ENCODE assay signal across 8 mouse cellular contexts in the genomic region with DNA sequence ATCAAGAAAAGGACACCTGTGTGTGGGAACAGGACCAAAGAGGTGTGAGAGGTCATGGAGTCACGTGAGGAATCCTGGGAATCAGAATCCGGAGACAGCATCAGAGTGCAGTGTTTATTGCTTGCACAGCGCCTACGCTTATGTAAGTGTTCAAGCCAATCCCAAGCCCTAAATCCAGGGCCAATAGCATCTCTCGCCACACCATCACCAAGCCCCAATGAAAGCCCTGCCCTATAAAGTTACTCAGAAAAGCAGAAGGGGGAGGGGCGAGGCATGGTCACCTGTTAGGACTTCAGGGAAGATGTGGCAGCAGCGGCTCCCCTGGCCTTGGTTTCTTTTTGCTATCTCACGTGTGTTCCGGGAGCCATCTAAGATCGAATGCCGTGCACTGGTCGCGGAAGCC. TPM values are rescaled to one million over a fixed set of nuclear protein-coding genes. Genes with fewer than 3 reads are reported as not detected.
A peak's percentile ranks its signal among the peaks of the same experiment; 100 is the strongest.
DNase-seq lines count a peak whose midpoint lies in the region; ATAC-seq and TF ChIP-seq lines count a peak whose summit lies in the region.

No protein-coding gene starts in this region.

- H3K4me2 ChIP-seq in embryonic facial prominence, embryonic 11.5 days (ENCODE audit: low read depth, low read length): peak overlapping the region; percentile 39
- peak overlapping the region; percentile 62 for H3K4me2 ChIP-seq in heart, postnatal 0 days (ENCODE audit: low read depth, low read length)

- peaks cover 62% of the 10 kb centered on the region for H3K4me1 ChIP-seq in E14TG2a.4 (replicated peaks; ENCODE audit: low read depth, low read length)
- H3K4me1 ChIP-seq in embryonic facial prominence, embryonic 11.5 days (ENCODE audit: control insufficient read depth, insufficient read depth, low read length): no peaks in the 10 kb centered on the region
- no peaks in the 10 kb centered on the region for H3K4me1 ChIP-seq in heart, postnatal 0 days (ENCODE audit: control insufficient read depth, insufficient read depth)

- no peak for TF ChIP-seq CTCF in E14TG2a.4 (conservative IDR thresholded peaks at IDR 0.05; ENCODE audit: low read length)
- TF ChIP-seq CTCF in heart, postnatal 0 days (IDR thresholded peaks at IDR 0.05; ENCODE audit: low read depth): no peak

- H3K4me3 ChIP-seq in E14TG2a.4 (replicated peaks; ENCODE audit: low read length): peak overlapping the region; percentile 5; the same call in 1 of the 2 replicates
- 0 out of 2 replicates have a peak overlapping the region, but pooled peaks have one; percentile 15 for H3K4me3 ChIP-seq in embryonic facial prominence, embryonic 11.5 days (ENCODE audit: low read depth, low read length)
- peak overlapping the region; percentile 37 for H3K4me3 ChIP-seq in heart, postnatal 0 days (ENCODE audit: low read depth, low read length)

- WGBS in embryonic facial prominence, embryonic 11.5 days: 15% methylated on average over 13 of the region's 13 CpGs
- 18% methylated on average over 13 of the region's 13 CpGs for WGBS in heart, postnatal 0 days

- H3K36me3 ChIP-seq in E14TG2a.4 (ENCODE audit: insufficient read depth, low read length): 0 out of 2 replicates have a peak, but pooled peaks cover under 1% of the 10 kb centered on the region
- H3K36me3 ChIP-seq in embryonic facial prominence, embryonic 11.5 days (replicated peaks; ENCODE audit: control insufficient read depth, insufficient read depth, low read depth, low read length): no peaks in the 10 kb centered on the region
- no peaks in the 10 kb centered on the region for H3K36me3 ChIP-seq in heart, postnatal 0 days (replicated peaks; ENCODE audit: control insufficient read depth, insufficient read depth, low read length)

- no peak for ATAC-seq in embryonic facial prominence, embryonic 11.5 days (replicated peaks; ENCODE audit: insufficient number of reproducible peaks, low FRiP score, low TSS enrichment, low read depth)
- no peak for ATAC-seq in heart, postnatal 0 days (ENCODE audit: insufficient read depth, low read depth)
- peak; percentile 93 for ATAC-seq in megakaryocyte progenitor cell, adult 5-6 weeks (replicated peaks; ENCODE audit: poor library complexity)

- no peak overlapping the region for H3K27ac ChIP-seq in embryonic facial prominence, embryonic 11.5 days (replicated peaks; ENCODE audit: low read depth, low read length)
- no peak overlapping the region for H3K27ac ChIP-seq in heart, postnatal 0 days (ENCODE audit: low read depth)

- TF ChIP-seq EP300 in heart, postnatal 0 days (IDR thresholded peaks at IDR 0.05; ENCODE audit: low read depth): no peak

- H3K9ac ChIP-seq in embryonic facial prominence, embryonic 11.5 days (replicated peaks; ENCODE audit: low read length): peak overlapping the region; percentile 25; the same call in 1 of the 2 replicates
- H3K9ac ChIP-seq in heart, postnatal 0 days (replicated peaks; ENCODE audit: low read depth, low read length): no peak overlapping the region

- DNase-seq in adrenal gland, adult 8-10 months: peak; percentile 42
- DNase-seq in embryonic facial prominence, embryonic 11.5 days (ENCODE audit: low spot score): peak; percentile 50
- peak; percentile 21 for DNase-seq in heart, postnatal 0 days (ENCODE audit: low spot score)
- DNase-seq in kidney, postnatal 4 days: peak; percentile 49 to 61
- DNase-seq in spleen, postnatal 36 days (ENCODE audit: low spot score in 2 of 2): peak; percentile 76 to 84
- no peak for DNase-seq in ovary, postnatal 36 days (ENCODE audit: low spot score)

- no peaks in the 10 kb centered on the region for H3K27me3 ChIP-seq in E14TG2a.4 (ENCODE audit: insufficient read depth, low read length)
- no peaks in the 10 kb centered on the region for H3K27me3 ChIP-seq in embryonic facial prominence, embryonic 11.5 days (ENCODE audit: control insufficient read depth, insufficient read depth, low read length)
- no peaks in the 10 kb centered on the region for H3K27me3 ChIP-seq in heart, postnatal 0 days (ENCODE audit: control insufficient read depth, insufficient read depth, low read length)

- H3K9me3 ChIP-seq in E14TG2a.4 (ENCODE audit: low read length): no peaks in the 10 kb centered on the region
- H3K9me3 ChIP-seq in embryonic facial prominence, embryonic 11.5 days (replicated peaks; ENCODE audit: control insufficient read depth, low read length): no peaks in the 10 kb centered on the region
- no peaks in the 10 kb centered on the region for H3K9me3 ChIP-seq in heart, postnatal 0 days (replicated peaks; ENCODE audit: control insufficient read depth, low read length)

RNA-seq across cellular contexts. Expression of a gene that starts 14.9 kb away (rescaled TPM):
- total RNA-seq in adrenal gland, adult 8-10 months (2022): 100 to 1,000 TPM; 150 to 165 (median 155) TPM
- polyA plus RNA-seq in embryonic facial prominence, embryonic 11.5 days (2014; fragmentation: Nextera tagmentation; extraction: Ambion mirVana): 521 and 534 TPM in 2 replicates
- total RNA-seq in heart, postnatal 0 days (2014; rRNA removed; ENCODE audit: low replicate concordance): 59.6 and 131 TPM in 2 replicates
- polyA plus RNA-seq in heart, postnatal 0 days (2015; fragmentation: Nextera tagmentation; extraction: Ambion mirVana): 445 and 462 TPM in 2 replicates
- total RNA-seq in megakaryocyte progenitor cell, adult 5-6 weeks (2015): 166 and 175 TPM in 2 replicates
- total RNA-seq in megakaryocyte progenitor cell, adult 5-6 weeks (2017): 189 and 199 TPM in 2 replicates
